Mouse (Mus musculus): ENCODE data around the gene Hbb-bt.
"Not testable (repeated sequence)": the region's sequence is repeated elsewhere in the genome, so short reads cannot be mapped to it uniquely, and the experiment has no call there.

DNA sequence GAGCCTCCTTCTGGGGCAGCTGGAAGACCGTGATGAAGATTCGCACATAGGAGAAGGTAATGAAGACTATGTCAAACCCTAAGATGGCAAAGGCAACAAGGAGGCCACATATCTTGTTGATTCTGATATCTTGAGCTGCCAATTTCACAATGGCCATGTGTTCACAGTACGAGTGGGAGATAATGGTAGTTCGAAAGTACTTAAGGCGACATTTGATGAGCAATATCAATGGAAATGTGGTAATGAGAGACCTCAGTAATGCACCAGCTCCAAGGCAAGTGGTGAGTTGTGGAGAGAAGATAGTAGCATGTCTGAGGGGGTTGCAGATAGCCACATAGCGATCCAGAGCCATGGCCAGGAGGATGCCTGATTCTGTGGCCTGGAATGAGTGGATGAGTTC is 46.1 kb downstream of the Hbb-bt start:
- TF ChIP-seq HCFC1 (IDR thresholded peaks at IDR 0.05; ENCODE audit: low read depth, low read length); ZKSCAN1 (IDR thresholded peaks at IDR 0.05; ENCODE audit: low read depth, low read length); CTCF (IDR thresholded peaks at IDR 0.05 in 2 of 3, conservative IDR thresholded peaks at IDR 0.05 in 1 of 3; ENCODE audit: control insufficient read depth in 1 of 3, insufficient read depth in 1 of 3, low read depth in 2 of 3, low read length in 3 of 3, poor library complexity in 1 of 3, severe bottlenecking in 1 of 3); E2F4 (IDR thresholded peaks at IDR 0.05; ENCODE audit: borderline replicate concordance, low read depth, low read length); RCOR1 (IDR thresholded peaks at IDR 0.05; ENCODE audit: low read depth, low read length); POLR2A (IDR thresholded peaks at IDR 0.05; ENCODE audit: control insufficient read depth in 1 of 2, insufficient read depth in 1 of 2, low read depth in 1 of 2, low read length in 2 of 2, poor library complexity in 1 of 2): not testable (repeated sequence)
